Mouse (Mus musculus): ENCODE data around the gene Tymp.

DNA sequence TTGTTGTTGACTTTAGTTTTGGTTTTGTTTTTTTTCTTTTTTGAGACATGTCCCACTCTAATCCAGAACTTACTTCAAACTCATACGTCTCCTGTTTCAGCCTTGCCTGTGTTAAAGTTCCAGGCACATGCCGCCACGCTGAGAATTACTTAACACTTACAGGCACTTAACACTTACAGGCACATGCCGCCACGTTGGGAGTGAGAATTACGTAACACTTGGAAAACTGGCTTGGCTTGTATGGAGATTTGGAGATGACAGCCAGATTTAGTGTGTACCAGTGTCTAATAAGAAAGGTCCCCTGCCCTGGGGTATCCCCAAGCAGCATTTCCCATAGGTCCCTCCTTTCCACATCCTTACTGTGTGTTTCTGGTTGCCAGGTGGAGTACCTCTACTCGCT, 13.8 kb downstream of the Tymp start:
- TF ChIP-seq CTCF (IDR thresholded peaks at IDR 0.05; ENCODE audit: low read depth): no peak
- no peak for TF ChIP-seq EP300 (optimal IDR thresholded peaks at IDR 0.05)
